Comparison of ENCODE assay signal across 9 mouse cellular contexts in the genomic region with DNA sequence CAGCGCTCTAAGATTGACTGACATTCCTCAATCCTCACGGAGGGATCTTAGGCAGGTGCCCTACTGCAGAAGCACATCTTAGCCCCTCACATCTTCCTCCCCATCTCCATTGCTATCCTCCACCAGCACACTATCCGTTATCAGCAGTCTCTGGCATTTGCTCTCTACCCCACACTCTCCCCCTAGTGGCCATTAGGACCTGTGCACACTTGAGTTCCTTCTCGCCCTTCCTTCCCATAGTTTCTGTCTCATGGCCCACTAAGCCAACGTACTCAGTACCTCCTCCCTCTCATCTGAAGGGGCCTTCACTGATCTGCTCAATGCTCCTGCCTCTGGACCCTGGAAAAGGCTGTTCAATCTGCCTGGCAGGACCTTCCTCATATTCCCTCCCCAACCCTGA. TPM values are rescaled to one million over a fixed set of nuclear protein-coding genes. Genes with fewer than 3 reads are reported as not detected.
DNase-seq lines count a peak whose midpoint lies in the region; ATAC-seq lines count a peak whose summit lies in the region.
"Had no signal": no experiment of that assay in that cellular context is flagged by ENCODE, and none has a peak within 500 bp of the region (broad histone marks: within the 10 kb centered on the region; RNA-seq: fewer than 3 reads in every experiment).

No protein-coding gene starts in this region.

- peaks cover 10% of the 10 kb centered on the region; the same call in 1 of the 2 replicates for H3K27me3 ChIP-seq in forebrain, embryonic 14.5 days (replicated peaks; ENCODE audit: control insufficient read depth, insufficient read depth, low read length)
- H3K27me3 ChIP-seq in forebrain, embryonic 12.5 days, result peaks cover 40% of the 10 kb centered on the region

- H3K9ac ChIP-seq in forebrain, embryonic 14.5 days (ENCODE audit: low read length), result no peak overlapping the region
- no peak overlapping the region for H3K9ac ChIP-seq in forebrain, embryonic 12.5 days
- H3K9ac ChIP-seq: stomach, embryonic 15.5 days had no signal

- H3K27ac ChIP-seq in forebrain, embryonic 14.5 days (ENCODE audit: low read depth, low read length), result no peak overlapping the region
- no peak overlapping the region for H3K27ac ChIP-seq in forebrain, embryonic 12.5 days
- H3K27ac ChIP-seq: stomach, embryonic 15.5 days had no signal

- H3K4me3 ChIP-seq in forebrain, embryonic 14.5 days (ENCODE audit: low read depth, low read length), result no peak overlapping the region
- no peak overlapping the region for H3K4me3 ChIP-seq in forebrain, embryonic 12.5 days (replicated peaks)
- H3K4me3 ChIP-seq: stomach, embryonic 15.5 days had no signal

- H3K36me3 ChIP-seq in forebrain, embryonic 14.5 days (ENCODE audit: control insufficient read depth, insufficient read depth, low read length), result no peaks in the 10 kb centered on the region
- H3K36me3 ChIP-seq in forebrain, embryonic 12.5 days (replicated peaks), result no peaks in the 10 kb centered on the region
- H3K36me3 ChIP-seq: stomach, embryonic 15.5 days had no signal

- peak; percentile 78 for DNase-seq in forebrain, embryonic 14.5 days (ENCODE audit: low spot score)
- peak; percentile 20 for DNase-seq in ovary, postnatal 36 days (ENCODE audit: low spot score)
- DNase-seq in ovary, postnatal 10 days (ENCODE audit: low spot score), result no peak
- DNase-seq in cerebellum, postnatal 14 days, result peak; percentile 64 to 69
- peak; percentile 50 to 62 for DNase-seq in kidney, postnatal 36 days
- DNase-seq in retina, embryonic 14.5 days (ENCODE audit: low spot score), result peak; percentile 85
- DNase-seq in urinary bladder, postnatal 36 days (ENCODE audit: low spot score in 2 of 2), result no peak

- ATAC-seq in forebrain, embryonic 14.5 days, result no peak
- no peak for ATAC-seq in forebrain, embryonic 12.5 days (ENCODE audit: low FRiP score)

- WGBS in forebrain, embryonic 14.5 days, result 9% methylated on average over 5 of the region's 5 CpGs
- WGBS in forebrain, embryonic 12.5 days, result 6% methylated on average over 5 of the region's 5 CpGs

- no peak overlapping the region for H3K4me2 ChIP-seq in forebrain, embryonic 14.5 days (ENCODE audit: low read length)
- no peak overlapping the region for H3K4me2 ChIP-seq in forebrain, embryonic 12.5 days
- H3K4me2 ChIP-seq: stomach, embryonic 15.5 days had no signal

- H3K4me1 ChIP-seq in forebrain, embryonic 14.5 days (ENCODE audit: control insufficient read depth, insufficient read depth, low read length), result peaks cover 6% of the 10 kb centered on the region; the same call in 1 of the 2 replicates
- H3K4me1 ChIP-seq in forebrain, embryonic 12.5 days, result peaks cover 23% of the 10 kb centered on the region

- H3K9me3 ChIP-seq in forebrain, embryonic 14.5 days (replicated peaks; ENCODE audit: control insufficient read depth, low read length), result no peaks in the 10 kb centered on the region
- H3K9me3 ChIP-seq in forebrain, embryonic 12.5 days, result no peaks in the 10 kb centered on the region
- H3K9me3 ChIP-seq: stomach, embryonic 15.5 days had no signal

RNA-seq across cellular contexts. Expression of a gene that starts 4.0 kb away (rescaled TPM):
- polyA plus RNA-seq in forebrain, embryonic 14.5 days (2014; fragmentation: Nextera tagmentation; extraction: Ambion mirVana), result 44.4 and 50.9 TPM in 2 replicates
- polyA plus RNA-seq in forebrain, embryonic 12.5 days (2016; fragmentation: Nextera tagmentation; extraction: Ambion mirVana), result 30.4 and 31.3 TPM in 2 replicates

RNA-seq across cellular contexts. Expression of a gene that starts 59.1 kb away (rescaled TPM):
- 0.61 and 0.93 TPM in 2 replicates for polyA plus RNA-seq in forebrain, embryonic 14.5 days (2014; fragmentation: Nextera tagmentation; extraction: Ambion mirVana)
- polyA plus RNA-seq in forebrain, embryonic 12.5 days (2016; fragmentation: Nextera tagmentation; extraction: Ambion mirVana), result 0.88 and 0.90 TPM in 2 replicates

RNA-seq across cellular contexts. Expression of a gene that starts 59.4 kb away (rescaled TPM):
- polyA plus RNA-seq in forebrain, embryonic 14.5 days (2014; fragmentation: Nextera tagmentation; extraction: Ambion mirVana), result 23.8 and 31.6 TPM in 2 replicates
- 59.0 and 61.0 TPM in 2 replicates for polyA plus RNA-seq in forebrain, embryonic 12.5 days (2016; fragmentation: Nextera tagmentation; extraction: Ambion mirVana)

Comparison
In these comparisons a context has a peak if more than half of its experiments do, and no peak if none do; other contexts are left out.
1. DNase-seq: peak in forebrain, embryonic 14.5 days (single experiment), ovary, postnatal 36 days (single experiment), cerebellum, postnatal 14 days (2 of 2), kidney, postnatal 36 days (2 of 2) and retina, embryonic 14.5 days (single experiment); none in ovary, postnatal 10 days (single experiment) and urinary bladder, postnatal 36 days (0 of 2).